Mouse (Mus musculus) brain, adult 2 months (tissue): Measurements from ENCODE around the gene Adamts13.

Source experiments
- DNase-seq: peaks from one replicate; pipeline ENCODE4 v3.0.0; 2011; ENCODE audit warnings: low read depth, low spot score

Adamts13 gene

DNA sequence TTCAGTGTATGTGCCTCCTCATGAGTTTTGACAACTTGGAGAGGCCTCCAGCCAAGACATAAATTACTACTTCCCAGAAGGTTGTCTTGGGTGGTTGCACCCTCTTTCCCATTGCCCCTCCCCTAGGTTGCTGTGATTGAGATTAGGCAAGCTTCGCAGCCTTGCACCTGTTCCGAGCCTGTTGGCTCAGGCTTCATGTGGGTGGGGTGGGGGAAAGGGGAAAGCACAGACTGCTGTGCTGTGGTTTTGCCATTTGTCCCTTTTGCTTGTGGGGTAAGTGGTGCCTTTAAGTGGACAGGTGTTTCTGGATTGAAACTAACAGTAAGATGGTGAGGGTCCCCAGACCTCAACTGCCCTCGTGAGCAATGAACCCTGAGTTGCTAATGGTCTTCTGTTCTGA lies 62.8 kb downstream of the Adamts13 start:
- no peak for DNase-seq

DNA sequence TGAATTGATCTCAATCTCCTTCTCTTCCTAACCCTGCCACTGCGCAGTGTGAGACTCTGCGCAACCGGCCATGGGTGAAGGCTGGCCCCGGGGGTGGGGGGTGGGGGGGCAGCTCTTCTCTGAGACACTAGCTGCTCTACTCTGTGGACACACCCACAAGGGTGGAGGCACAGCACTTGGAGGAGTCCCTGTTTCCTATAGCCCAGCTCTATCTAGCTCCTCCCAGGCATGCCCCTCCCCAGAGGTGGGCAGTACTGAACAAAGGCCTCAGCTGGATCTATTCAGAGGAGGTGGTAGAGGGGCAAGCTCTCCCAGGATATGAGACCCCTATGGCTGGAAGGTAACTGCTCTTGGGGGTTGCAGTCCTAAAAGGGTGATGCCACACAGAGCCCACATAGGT lies 63.8 kb downstream of the Adamts13 start:
- DNase-seq, result no peak

DNA sequence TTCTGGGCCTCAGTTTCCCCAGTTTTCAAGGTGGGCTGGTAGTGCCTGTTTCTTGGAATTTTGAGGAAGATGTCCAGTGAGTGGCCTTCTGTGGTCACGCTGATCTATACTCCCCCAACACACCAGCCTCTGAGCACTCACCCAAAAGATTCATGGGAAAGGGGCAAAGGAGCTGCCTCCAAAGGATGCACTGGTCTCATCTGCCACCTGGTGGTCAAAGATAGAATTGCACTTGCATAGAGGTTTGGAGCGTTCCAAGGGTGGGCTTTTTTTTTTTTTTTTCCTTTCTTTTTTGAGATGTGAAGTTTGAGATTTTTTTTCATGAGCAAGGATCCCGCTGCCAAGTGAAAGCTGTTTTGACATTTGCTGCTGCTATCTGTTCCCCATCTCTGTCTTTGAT lies 65.4 kb downstream of the Adamts13 start:
- peak; percentile 73 for DNase-seq

DNA sequence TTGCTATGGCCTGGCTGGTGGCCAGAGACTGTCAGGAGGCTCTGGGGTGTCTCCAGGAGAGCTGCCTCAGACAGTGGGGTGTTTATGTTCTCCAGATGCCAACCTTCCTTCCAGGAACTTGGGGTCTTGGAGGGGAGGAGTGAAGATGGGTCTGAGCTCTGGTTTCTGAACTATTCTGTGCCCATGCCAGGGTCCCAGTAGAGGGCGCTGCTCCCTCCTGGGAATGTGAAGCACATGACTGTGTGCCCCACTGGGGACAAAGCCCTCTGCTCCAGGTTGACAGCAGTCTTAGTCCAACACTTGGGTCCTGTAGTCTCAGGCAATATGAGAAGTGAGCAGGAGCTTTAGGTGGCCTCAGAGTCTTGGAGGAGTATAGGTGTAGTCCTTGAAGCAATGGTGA lies 66.1 kb downstream of the Adamts13 start:
- no peak for DNase-seq

DNA sequence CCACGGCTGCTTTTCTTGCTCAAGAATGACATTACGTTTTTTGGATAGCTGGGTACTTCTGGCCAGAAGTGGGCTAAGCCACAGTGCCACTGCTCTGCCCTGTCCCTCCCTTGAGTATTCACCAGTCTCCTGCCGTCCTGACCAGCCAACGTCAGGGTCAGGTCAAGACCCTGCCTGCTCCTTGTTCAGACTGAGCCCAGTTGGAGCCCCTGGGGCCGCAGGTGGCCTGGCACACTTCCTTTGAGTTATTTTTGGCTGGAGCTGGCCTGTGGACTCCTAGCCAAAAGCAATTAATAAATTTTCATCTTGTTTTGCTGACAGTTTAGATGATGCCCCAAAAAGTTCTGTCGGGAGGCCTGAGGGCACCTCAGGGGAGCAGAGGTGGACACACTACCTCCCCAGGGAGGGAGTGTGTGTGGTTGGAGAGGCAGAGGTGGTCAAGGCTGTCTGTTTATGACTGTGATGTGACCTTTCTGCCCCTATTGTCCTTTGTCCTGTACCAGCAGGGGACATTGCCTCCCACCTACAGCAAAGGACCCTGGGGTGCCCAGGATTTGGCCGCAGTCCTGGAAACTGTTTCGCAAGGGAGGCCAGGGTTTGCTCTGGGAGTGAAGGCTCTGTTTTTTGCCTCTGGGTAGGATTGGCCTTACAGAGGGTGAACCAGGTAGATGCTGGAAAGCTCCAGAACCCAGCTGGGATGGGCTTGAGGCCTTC lies 69.1 kb downstream of the Adamts13 start:
- DNase-seq, result no peak

DNA sequence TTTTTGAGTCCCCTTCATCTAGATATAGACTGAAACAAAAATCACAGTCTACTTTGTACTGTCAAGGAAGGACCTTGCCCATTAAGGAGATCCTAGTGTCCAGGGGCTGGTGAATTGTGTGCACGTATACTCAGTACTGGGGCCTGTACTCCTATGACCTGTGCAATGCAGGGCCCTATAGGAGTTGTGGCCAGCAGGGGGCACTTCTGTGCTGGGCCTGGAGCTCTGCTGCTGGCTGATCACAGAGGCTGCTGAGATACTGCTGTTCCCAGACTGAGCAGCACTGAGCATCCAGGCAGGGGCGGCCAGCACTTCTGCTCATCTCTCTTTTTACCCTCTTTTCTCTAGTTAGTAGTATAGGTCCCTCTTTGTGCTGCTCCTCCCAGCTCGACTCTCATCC lies 70.2 kb downstream of the Adamts13 start:
- peak; percentile 91 for DNase-seq

DNA sequence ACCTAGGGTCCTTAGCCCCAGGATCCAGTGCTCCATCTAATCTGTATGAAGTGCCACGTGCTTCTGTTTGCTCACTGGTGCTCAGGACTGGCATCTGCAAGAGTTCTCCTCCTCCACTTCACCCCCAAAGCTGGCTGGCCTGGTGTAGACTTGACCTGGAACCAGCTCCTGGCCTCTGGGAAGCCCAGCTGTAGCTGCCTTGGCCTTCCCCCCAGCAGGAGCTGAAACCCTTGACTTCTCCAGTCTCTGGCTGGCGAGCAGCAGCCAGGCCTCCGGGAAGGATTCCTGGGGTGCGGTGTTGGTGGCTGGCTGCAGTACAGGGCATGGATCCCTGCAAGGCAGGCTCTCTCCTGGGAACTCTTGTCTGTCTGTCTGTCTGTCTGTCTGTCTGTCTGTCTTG lies 71.0 kb downstream of the Adamts13 start:
- no peak for DNase-seq

DNA sequence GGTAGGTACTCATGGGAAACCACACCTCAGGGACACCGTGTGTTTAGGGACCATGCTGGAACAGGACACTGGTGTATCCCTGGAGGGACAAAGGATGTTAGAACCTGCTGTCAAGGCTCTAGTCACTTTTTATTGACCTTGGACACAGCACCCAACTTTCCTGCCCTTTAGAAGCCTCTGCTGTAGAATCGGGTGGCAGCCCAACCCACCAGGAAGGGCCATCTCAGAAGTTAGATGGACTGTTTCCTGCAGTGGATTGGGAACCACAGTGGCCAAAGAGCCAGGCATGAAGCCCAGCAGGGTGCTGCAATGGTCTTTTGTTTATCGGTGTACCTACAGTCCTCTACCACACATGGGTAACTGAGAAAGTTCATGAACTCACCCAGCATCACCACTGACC lies 71.4 kb downstream of the Adamts13 start:
- DNase-seq, result no peak

DNA sequence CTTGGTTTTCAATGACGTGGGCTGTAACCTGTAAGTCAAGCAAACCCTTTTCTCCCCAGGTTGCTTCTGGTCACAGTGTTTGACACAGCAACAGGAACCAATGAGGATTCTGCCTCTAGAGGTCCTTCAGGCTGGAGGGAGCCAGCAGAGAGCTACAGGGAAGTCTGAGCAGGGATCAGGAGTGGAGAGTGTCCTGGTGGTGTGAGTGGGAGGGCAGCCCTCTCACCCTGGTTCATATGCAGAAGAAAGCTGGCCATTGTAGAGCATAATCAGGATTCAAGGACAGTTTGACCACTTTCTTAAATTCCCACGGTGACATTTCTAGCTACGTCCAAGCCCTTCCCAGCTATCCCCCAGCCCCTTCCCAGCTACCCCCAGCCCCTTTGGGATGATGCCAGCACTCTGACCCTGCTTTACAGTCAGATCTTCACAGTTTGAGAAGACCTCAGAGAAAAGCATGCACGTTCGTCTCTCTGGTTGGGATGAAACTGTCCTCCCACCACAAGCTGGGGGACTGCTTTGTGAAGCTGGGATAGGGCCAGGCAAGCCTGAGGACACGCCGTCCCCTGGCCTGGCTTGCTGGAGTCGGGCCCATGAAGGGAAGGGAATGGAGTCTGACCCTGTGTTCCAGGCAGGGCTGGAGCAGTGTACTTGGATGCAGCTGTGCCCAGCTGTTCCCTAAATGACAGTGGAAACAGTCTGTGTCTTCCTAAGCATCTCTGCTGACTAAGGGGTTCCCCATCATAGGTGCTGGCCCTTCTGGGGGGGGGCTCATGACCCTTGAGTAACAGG lies 73.0 kb downstream of the Adamts13 start:
- DNase-seq, result no peak

DNA sequence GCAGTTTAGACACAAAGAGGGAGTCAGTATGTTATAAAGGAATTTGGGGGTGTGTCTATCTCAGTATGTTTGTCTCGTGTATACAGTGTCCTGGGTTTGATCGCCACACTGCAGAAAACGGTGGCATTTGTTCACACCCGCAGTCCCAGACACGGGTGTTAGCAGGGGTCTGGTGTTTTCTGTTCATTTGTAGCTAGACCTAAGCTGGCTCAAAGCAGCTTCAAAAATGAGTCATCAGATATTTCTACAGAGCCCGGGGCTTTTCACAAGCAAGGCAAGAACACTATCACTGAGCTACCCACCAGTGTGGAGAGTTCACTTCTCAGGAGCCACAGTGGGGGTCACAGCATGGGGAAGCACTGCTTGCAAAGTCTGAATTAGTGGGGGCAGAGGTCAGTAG lies 76.2 kb downstream of the Adamts13 start:
- no peak for DNase-seq

DNA sequence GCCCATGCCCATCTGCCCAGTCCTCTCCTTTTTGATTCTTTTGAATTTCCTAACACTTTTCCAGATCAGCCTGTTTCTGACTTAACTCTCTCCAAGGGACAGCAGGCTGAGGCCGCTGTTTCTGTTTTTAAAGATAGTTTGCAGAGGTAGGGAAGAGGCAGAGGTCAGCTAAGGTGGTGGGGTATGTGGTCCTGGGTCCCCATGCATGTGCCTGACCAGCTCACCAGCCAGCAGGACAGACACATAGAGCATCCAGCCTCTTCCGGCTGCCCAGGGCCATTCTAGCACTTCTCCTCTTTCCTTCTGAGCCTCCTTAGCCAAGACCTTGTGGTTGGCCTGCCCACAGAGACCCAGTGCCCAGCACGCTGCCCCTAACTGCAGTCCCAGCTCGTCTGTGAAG lies 85.0 kb downstream of the Adamts13 start:
- no peak for DNase-seq

DNA sequence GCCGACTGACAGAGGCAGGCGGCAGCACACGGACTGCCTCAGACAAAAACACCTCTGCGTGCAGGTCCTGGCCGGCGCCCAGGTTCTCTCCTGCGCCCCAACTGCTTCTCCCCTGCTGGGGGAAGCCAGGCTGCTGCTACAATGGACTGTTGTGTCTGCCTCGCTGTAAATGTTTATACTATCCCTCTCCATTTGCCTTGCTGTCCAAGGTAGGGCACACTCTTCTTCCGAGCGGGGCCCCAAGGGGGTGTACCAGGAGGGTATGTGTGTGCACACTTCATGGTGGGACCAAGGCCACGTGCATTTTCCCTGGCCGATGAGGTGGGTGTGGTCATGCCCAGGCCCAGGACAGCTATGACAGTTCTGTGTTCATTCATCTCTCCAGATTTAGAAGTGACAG lies 85.5 kb downstream of the Adamts13 start:
- no peak for DNase-seq

DNA sequence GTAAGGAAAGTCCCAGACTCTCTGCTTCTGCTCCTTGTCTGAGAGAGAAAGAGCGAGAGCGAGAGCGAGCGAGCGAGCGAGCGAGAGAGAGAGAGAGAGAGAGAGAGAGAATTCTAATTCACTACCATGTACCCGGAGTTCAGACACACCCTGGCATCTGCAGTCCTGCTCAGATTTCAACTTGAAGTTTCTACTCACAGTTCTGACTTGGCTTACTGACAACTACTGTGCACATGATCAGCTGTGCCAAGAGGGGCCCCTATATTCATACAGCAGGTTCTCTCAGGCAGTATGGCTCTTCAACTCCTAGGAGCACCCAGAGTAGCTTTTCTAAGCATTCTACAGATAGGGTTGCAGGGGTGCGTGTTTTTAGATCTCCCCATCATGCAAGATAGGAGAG lies 86.0 kb downstream of the Adamts13 start:
- no peak for DNase-seq
